In the genomic region with DNA sequence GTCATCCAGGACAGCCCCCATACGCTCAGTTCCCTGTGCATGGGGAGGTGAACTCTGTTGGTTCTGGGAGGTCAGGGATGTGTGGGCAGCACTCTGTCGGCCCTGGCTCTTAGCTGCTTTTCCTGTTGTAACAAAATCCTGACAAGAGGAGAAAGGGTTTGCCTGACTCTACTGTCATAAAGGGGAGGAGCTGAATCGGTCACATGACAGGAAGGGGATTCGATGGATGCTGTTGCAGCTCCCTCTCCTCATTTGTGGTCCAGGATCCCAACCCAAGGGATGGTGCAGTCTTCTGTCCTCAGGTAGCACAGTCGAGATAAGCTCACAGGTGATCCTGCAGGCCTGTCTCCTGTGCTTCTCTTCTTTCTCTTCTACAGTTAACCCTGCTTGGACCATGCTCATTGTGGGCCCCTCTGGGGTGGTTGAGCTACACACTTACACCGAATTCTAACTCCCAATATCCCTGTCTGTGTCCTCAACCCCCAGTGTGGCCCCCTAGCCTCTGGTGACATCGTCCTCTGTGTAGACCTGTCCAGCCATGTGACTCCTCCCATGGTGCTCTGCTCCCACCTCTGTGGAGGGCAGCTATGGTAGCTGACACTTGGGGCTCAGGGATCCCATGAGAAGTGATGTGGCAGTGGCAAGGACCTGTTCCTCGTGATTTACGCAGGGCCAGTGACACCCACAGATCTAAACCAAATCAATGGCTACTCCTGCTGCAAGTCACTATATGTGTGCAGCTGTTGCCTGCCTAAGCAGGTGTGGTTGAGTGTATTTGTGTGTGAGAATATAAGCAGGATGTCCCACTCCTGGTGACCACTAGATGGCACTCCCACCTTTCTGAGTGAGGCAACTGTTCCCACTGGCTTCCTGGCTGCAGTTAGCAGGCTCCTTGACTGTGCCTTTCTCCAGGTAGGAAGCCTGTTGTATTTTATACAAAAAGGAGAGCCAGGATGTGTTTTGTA, we compare ENCODE assay signal across 9 mouse cellular contexts. TPM values are rescaled to one million over a fixed set of nuclear protein-coding genes. Genes with fewer than 3 reads are reported as not detected.
A peak's percentile ranks its signal among the peaks of the same experiment; 100 is the strongest.
DNase-seq lines count a peak whose midpoint lies in the region; ATAC-seq and TF ChIP-seq lines count a peak whose summit lies in the region.
"Had no signal": no experiment of that assay in that cellular context is flagged by ENCODE, and none has a peak within 500 bp of the region (broad histone marks: within the 10 kb centered on the region; RNA-seq: fewer than 3 reads in every experiment).

No protein-coding gene starts in this region.

- TF ChIP-seq CTCF in kidney, adult 2 months (conservative IDR thresholded peaks at IDR 0.05; ENCODE audit: insufficient read depth, insufficient read length, low read depth, low read length) = peak; percentile 98

- H3K4me3 ChIP-seq in kidney, adult 2 months (ENCODE audit: insufficient read depth, low read depth, low read length) = no peak overlapping the region
- H3K4me3 ChIP-seq in limb, embryonic 10.5 days = no peak overlapping the region
- H3K4me3 ChIP-seq in midbrain, embryonic 13.5 days (replicated peaks) = no peak overlapping the region
- H3K4me3 ChIP-seq: embryonic facial prominence, embryonic 12.5 days had no signal

- no peak overlapping the region for H3K9ac ChIP-seq in midbrain, embryonic 13.5 days (replicated peaks)
- H3K9ac ChIP-seq: embryonic facial prominence, embryonic 12.5 days had no signal

- peak; percentile 84 for DNase-seq in 416B (ENCODE audit: low read depth)
- DNase-seq in adrenal gland, adult 18-20 months (ENCODE audit: low spot score in 2 of 2) = peak; percentile 63 to 69
- peak; percentile 89 for DNase-seq in embryo, embryonic 10.5 days (ENCODE audit: low spot score)
- peak; percentile 43 to 53 for DNase-seq in gastrocnemius, postnatal 36 days
- DNase-seq in kidney, adult 2 months = peak; percentile 81
- DNase-seq in limb, embryonic 10.5 days (ENCODE audit: low spot score) = peak; percentile 79
- DNase-seq in skeletal muscle tissue, adult 2 months (ENCODE audit: low read depth, low spot score) = peak; percentile 79

- H3K36me3 ChIP-seq in kidney, adult 2 months (ENCODE audit: control insufficient read depth, insufficient read depth, low read length) = no peaks in the 10 kb centered on the region
- peaks cover 97% of the 10 kb centered on the region for H3K36me3 ChIP-seq in limb, embryonic 10.5 days
- peaks cover 88% of the 10 kb centered on the region for H3K36me3 ChIP-seq in midbrain, embryonic 13.5 days

- no peaks in the 10 kb centered on the region for H3K27me3 ChIP-seq in kidney, adult 2 months (replicated peaks; ENCODE audit: control insufficient read depth, insufficient read depth, low read length)
- no peaks in the 10 kb centered on the region for H3K27me3 ChIP-seq in limb, embryonic 10.5 days (ENCODE audit: low read depth, poor library complexity, severe bottlenecking)
- H3K27me3 ChIP-seq in midbrain, embryonic 13.5 days = no peaks in the 10 kb centered on the region
- H3K27me3 ChIP-seq: embryonic facial prominence, embryonic 12.5 days had no signal

- no peak overlapping the region for H3K4me2 ChIP-seq in midbrain, embryonic 13.5 days (replicated peaks)
- H3K4me2 ChIP-seq: embryonic facial prominence, embryonic 12.5 days had no signal

- intact Hi-C loops in gastrocnemius, postnatal 36 days (cut with DNase I) = loop anchor here (1.0 to 10.0 kb wide), 4 partner anchors 50 to 308 kb away; no protein-coding TSS in a partner anchor

- no peak overlapping the region for H3K27ac ChIP-seq in kidney, adult 2 months (ENCODE audit: insufficient read depth, low read depth, low read length)
- H3K27ac ChIP-seq in limb, embryonic 10.5 days = no peak overlapping the region
- peak overlapping the region; percentile 35; the same call in 1 of the 2 replicates for H3K27ac ChIP-seq in midbrain, embryonic 13.5 days
- H3K27ac ChIP-seq: embryonic facial prominence, embryonic 12.5 days had no signal

- 58% methylated on average over 9 of the region's 9 CpGs for WGBS in kidney, adult 2 months
- WGBS in limb, embryonic 10.5 days = 72% methylated on average over 9 of the region's 9 CpGs
- WGBS in midbrain, embryonic 13.5 days = 74% methylated on average over 9 of the region's 9 CpGs

- no peaks in the 10 kb centered on the region for H3K4me1 ChIP-seq in kidney, adult 2 months (ENCODE audit: control insufficient read depth, insufficient read depth, low read length)
- no peaks in the 10 kb centered on the region for H3K4me1 ChIP-seq in limb, embryonic 10.5 days
- H3K4me1 ChIP-seq in midbrain, embryonic 13.5 days (replicated peaks) = peaks cover 23% of the 10 kb centered on the region
- H3K4me1 ChIP-seq: embryonic facial prominence, embryonic 12.5 days had no signal

- no peak for TF ChIP-seq POLR2A in kidney, adult 2 months (IDR thresholded peaks at IDR 0.05; ENCODE audit: low read depth, low read length)

- ATAC-seq in midbrain, embryonic 13.5 days = peak; percentile 69

- no peaks in the 10 kb centered on the region for H3K9me3 ChIP-seq in limb, embryonic 10.5 days (replicated peaks)
- H3K9me3 ChIP-seq in midbrain, embryonic 13.5 days = no peaks in the 10 kb centered on the region
- H3K9me3 ChIP-seq: embryonic facial prominence, embryonic 12.5 days had no signal

RNA-seq across cellular contexts. Expression of a gene that starts 31.3 kb away (rescaled TPM):
- total RNA-seq in adrenal gland, adult 18-20 months (2021) = 10 to 100 TPM; 31.9 to 39.9 TPM
- total RNA-seq in gastrocnemius, postnatal 36 days (2021) = 10 to 100 TPM; 26.0 to 29.8 TPM
- polyA plus RNA-seq in kidney, adult 2 months (2012; rRNA removed) = 21.6 and 24.9 TPM in 2 replicates
- polyA plus RNA-seq in limb, embryonic 10.5 days (2016; fragmentation: Nextera tagmentation; extraction: Ambion mirVana) = 37.7 and 46.8 TPM in 2 replicates
- 62.1 and 77.3 TPM in 2 replicates for polyA plus RNA-seq in midbrain, embryonic 13.5 days (2015; fragmentation: Nextera tagmentation; extraction: Ambion mirVana)

RNA-seq across cellular contexts. Expression of a gene that starts 54.1 kb away (rescaled TPM):
- 1 to 10 TPM; 1.8 to 3.1 TPM for total RNA-seq in adrenal gland, adult 18-20 months (2021)
- total RNA-seq in gastrocnemius, postnatal 36 days (2021) = 1 to 10 TPM; 1.4 to 3.0 TPM
- 1.2 and 2.3 TPM in 2 replicates for polyA plus RNA-seq in kidney, adult 2 months (2012; rRNA removed)
- polyA plus RNA-seq in limb, embryonic 10.5 days (2016; fragmentation: Nextera tagmentation; extraction: Ambion mirVana) = 316 and 336 TPM in 2 replicates
- 59.9 and 62.8 TPM in 2 replicates for polyA plus RNA-seq in midbrain, embryonic 13.5 days (2015; fragmentation: Nextera tagmentation; extraction: Ambion mirVana)

RNA-seq across cellular contexts. Expression of a gene that starts 57.1 kb away (rescaled TPM):
- total RNA-seq in adrenal gland, adult 18-20 months (2021) = not detected
- not detected for total RNA-seq in gastrocnemius, postnatal 36 days (2021)
- not detected in 2 replicates for polyA plus RNA-seq in kidney, adult 2 months (2012; rRNA removed)
- polyA plus RNA-seq in limb, embryonic 10.5 days (2016; fragmentation: Nextera tagmentation; extraction: Ambion mirVana) = not detected in 2 replicates
- not detected in 2 replicates for polyA plus RNA-seq in midbrain, embryonic 13.5 days (2015; fragmentation: Nextera tagmentation; extraction: Ambion mirVana)
- polyA plus RNA-seq: embryonic facial prominence, embryonic 12.5 days had no signal

Comparison
In these comparisons a context has a peak if more than half of its experiments do, and no peak if none do; other contexts are left out.
1. RNA of a gene that starts 54.1 kb away (polyA plus RNA-seq): 316 to 336 TPM in limb, embryonic 10.5 days and 59.9 to 62.8 TPM in midbrain, embryonic 13.5 days; 1.2 to 2.3 TPM in kidney, adult 2 months; every median in the first group is over 10 times any median in the second.
2. Peak in every context shown above with its lines, with median percentiles within 50 percentile points of each other: DNase-seq.